Mouse (Mus musculus): ENCODE measurements around the gene Ubl7.

Ubl7 gene

DNA sequence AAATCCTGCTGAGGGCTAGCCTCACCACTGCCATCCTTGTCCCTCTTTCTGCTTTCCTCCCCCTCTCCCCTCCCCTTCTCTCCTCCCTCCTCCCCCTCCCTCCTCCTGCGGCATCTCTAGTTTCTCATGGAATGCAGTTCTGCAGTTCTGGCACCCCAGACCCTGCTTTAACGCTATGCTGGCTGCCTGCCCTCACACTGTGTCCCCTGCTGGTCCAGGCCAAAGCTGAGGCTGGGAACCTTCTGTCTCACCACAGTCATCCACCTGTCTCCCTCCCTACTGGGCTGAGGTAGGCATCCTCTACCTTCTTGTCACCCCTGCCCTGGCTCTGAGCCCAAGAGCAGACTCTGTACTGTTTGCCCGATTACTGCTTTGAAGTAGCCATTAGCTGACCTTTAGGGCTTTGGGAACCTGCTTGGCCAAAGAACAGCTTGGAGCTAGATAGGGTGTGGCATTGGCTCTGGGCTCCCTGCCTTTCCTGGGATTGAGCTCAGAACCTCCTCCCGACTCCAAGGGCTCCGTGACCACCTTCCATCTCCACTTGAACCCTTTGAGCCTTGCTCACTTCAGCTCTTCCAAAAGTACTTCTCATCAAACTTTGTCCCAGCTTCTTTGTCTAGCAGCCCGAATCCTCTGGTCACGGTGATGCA lies 36.7 kb downstream of the Ubl7 start:
- in situ Hi-C loops (cut with MboI, MseI): no loop called here

DNA sequence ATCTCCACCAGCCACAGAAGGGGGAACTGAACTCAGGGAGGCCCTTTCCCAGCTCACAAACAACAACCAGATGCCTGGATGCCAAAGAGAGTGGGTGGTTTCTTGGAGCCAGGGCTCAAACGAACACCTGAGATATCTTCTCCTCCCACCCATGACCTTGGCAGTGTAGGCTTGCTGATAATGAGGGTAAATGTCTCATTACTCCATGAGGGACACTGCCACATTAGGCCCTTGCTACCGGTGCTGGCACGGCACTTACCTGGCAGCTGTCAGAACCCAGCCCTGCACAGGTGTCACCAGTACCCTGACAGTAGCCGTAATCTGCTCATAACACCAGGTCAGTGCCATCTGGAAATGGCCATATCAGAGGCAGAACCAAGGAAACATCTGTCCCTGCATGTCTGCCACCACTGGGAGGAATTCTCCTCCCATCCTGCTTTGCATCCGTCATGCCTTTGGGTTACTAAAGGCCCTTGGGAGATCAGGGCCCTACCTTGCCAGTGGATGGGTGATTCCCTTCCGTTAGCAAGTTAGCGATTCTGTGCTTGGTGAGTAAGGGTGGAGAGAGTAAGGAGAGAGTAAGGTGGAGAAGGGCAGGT lies 37.7 kb downstream of the Ubl7 start:
- in situ Hi-C loops (cut with MboI, MseI): no loop called here

DNA sequence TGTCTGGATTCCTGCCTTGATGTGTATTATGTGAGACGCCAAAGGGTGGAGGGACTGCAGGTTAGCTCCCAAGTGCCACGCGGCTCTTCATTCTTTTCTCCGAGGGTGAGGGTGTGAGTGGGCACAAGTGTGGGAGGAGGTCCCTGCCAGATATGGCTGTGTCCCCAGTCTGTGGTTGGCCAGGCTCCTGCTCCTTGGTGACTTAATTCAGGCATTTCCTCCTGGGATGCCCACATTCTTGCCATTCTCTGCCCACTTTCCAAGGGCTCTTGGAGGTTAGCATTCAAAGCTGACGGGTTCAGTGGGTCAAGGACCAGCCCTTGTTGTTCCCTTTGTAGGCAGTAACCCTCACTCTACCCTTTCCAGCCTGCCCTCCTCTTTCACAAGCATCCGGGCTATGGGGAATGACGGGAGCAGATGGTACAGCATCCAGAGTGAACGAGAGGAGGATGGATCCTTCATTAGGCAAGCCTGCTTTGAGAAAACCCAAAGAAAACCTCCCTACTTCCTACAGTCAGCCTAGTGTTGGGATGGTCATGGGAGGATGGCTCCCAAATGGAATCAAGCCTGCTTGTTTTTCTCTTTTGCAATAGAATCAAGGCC lies 38.4 kb downstream of the Ubl7 start:
- in situ Hi-C loops (cut with MboI, MseI): no loop called here

DNA sequence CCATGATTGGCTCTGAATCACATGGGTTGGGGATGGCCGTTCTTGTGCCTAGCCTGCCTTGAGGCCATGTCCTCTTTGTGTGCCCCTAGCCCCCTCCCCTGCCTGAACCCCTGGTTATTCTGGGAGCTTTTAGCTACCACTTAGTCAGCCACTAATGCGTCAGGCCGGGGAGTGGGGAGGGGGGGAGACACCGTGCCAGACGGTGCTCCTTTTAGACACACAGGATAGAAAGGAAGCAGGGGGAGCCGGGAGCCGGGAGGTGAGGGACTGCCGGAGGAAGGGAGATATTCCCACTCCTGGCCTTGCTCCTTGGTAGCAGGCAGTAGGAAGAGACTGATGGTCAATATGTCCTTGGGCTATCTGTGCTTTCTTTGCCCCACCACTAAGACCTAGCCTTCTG lies 39.1 kb downstream of the Ubl7 start:
- in situ Hi-C loops (cut with MboI, MseI): no loop called here

DNA sequence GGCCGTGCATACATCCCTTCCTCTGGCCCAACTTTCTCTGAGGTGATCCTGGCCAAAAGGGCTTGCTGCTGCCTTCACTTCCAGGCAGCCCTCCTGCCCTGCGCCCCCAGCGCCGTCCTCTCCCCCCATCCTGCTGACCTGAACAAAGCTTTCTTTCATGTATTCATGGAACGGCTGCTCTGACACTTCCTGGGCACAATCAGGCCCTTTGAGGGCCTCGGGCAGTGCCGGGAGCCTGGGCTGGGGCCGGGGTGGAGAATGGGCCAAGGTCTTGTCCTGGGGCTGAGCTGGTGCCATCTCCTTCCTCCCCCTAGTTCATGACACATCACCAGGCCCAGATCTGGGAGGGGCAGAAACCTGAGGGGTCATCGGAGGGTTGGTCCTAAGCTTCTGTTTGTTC lies 39.7 kb downstream of the Ubl7 start:
- in situ Hi-C loops (cut with MboI, MseI): no loop called here

DNA sequence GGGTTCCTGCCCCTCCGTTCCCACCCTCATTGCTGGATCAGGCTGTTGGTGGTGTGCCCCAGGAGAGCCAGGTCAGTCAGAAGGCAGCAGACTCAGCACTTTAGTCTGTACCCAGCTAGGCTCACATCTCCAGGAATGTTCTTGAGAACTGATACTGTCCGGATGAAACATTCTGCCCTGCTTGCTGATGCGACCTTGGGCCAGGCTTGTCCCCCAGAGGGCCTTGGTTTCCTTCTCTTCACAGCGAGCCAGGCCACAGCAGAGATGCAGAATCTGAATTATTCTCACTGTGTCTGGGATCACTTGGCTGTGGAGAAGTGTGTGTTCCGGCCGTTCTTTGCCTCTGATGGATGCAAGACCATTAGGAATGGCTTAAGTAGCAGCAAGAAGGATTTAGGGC lies 41.2 kb downstream of the Ubl7 start:
- in situ Hi-C loops (cut with MboI, MseI): no loop called here

DNA sequence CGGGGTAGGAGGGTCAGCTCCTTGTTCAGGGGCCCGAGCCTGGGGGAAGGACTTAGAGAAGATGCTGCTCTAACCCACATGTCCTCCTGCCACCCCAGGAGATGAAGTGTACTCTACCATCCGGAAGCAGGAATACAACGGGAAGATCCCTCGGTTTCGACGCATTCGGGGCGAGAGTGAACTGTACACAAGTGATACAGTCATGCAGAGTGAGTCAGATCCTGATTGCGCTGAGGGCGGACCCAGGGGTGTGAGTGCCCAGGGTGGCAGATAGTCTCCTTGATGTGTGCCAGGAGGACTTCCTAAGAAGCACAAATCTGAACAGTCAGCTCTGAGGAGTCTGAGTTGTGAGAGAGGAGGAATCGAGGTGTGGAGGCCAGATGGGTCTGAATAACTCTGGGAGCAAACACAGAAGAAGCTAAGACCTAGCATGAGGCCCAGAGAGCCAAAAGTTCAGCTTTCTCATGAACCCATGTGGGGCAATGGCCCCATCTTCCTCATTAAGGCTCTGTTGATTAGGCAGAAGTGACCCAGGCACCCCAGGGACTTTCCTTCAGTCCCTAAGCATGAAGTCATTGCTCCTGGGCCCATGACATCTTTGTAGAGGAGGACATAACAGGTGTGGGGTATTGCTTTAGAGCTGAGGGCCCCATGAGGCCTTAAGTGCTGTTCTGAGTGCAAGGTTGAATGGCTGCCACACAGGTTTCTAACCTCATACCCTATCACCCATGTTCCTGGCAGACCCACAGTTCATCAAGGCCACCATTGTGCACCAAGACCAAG lies 44.4 kb downstream of the Ubl7 start:
- in situ Hi-C loops (cut with MboI, MseI): no loop called here

DNA sequence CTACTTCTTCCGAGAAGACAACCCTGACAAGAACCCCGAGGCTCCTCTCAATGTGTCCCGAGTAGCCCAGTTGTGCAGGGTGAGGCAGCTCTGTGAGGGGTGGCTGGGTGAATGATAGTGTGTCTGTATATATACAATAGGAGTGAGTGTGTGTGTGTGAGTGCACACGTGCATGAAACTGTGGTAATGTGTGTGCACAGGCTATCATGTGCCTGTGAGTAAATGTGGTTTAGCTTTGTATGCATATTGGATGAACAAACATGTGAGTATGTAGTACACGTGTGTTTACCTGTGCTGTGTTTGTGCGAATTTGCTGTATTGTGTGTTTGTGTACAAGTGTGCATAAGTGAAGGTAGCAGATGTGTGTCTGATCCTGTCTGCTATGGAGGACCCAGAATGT lies 45.0 kb downstream of the Ubl7 start:
- in situ Hi-C loops (cut with MboI, MseI): no loop called here

DNA sequence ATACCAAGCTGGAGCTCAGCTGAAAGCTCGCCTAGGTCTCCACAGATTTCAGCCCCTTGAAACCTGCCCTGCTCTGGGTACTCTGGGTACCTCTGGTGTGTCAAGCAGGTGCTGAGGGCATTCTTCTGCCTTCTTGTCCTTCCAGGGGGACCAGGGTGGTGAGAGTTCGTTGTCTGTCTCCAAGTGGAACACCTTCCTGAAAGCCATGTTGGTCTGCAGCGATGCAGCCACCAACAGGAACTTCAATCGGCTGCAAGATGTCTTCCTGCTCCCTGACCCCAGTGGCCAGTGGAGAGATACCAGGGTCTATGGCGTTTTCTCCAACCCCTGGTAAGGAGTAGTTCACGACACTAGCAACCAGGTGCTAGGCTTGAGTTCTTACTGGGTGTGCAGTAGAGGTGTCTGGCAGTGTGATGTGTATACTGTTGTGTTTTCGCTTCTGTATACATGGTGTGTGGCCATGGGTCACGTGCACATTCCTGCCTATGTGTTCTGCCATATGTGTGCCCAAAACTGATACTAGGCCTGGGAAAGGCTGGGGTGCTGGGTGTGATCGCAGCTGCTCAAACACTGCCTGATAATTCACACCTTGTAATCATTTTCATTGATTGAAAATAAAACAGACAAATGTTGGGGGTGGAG lies 45.5 kb downstream of the Ubl7 start:
- in situ Hi-C loops (cut with MboI, MseI): no loop called here

DNA sequence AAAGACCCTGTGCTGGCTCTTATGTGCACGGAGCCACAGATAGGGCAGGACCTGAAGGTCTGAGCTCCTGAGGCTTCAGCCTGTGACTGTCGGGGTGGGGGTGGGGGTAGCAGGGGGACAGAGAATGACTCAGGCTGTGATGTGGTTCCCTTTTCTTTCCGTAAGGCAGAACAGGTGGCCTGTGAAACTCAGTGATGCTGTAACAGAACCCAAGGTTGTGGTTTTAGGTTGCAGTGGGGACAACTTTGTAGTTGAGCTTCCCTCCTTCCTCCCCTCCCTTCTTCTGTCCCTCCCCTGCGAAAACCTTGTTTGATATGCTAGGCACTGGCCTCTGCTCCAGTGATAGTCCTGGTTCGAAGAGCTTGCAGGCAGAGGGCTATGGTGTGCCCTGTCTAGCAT lies 46.1 kb downstream of the Ubl7 start:
- in situ Hi-C loops (cut with MboI, MseI): no loop called here

DNA sequence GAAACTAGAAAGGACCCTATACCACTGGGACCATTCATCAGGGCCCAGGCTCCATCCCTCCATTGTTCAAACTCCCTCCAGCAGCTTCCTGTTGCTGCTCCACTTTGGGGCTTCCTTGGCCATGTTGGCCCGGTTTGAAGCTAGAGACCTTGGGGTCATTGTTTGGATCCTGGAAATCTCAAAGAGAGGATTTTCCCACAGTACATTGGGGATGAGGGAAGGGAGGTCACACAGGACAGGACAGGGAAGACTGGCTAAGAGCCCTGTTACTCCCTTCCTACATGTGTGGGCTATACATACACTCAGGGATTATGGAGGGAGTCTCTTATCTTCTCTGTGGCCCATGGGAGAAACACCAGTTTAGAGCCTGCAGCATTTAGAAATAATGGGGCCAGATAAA lies 47.8 kb downstream of the Ubl7 start:
- in situ Hi-C loops (cut with MboI, MseI): no loop called here

DNA sequence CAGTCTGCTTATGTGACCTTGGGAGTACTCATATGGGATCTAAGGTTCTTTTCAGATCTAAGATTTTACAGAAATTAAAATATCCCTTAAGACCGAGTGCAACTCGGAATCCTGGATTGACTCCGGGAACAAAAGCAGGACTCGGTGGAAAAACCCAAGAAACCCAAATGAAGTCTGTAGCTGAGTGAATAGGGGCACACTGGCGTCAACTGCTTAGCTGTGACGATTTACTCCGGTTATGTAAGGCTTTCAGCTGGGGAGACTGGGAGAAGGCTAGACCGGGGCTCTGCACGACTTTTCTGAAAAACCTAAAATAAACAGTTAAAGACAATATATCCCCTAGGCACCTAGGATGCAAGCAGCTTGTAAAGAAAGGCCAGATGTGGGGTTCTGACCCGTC lies 48.6 kb downstream of the Ubl7 start:
- in situ Hi-C loops (cut with MboI, MseI): no loop called here

DNA sequence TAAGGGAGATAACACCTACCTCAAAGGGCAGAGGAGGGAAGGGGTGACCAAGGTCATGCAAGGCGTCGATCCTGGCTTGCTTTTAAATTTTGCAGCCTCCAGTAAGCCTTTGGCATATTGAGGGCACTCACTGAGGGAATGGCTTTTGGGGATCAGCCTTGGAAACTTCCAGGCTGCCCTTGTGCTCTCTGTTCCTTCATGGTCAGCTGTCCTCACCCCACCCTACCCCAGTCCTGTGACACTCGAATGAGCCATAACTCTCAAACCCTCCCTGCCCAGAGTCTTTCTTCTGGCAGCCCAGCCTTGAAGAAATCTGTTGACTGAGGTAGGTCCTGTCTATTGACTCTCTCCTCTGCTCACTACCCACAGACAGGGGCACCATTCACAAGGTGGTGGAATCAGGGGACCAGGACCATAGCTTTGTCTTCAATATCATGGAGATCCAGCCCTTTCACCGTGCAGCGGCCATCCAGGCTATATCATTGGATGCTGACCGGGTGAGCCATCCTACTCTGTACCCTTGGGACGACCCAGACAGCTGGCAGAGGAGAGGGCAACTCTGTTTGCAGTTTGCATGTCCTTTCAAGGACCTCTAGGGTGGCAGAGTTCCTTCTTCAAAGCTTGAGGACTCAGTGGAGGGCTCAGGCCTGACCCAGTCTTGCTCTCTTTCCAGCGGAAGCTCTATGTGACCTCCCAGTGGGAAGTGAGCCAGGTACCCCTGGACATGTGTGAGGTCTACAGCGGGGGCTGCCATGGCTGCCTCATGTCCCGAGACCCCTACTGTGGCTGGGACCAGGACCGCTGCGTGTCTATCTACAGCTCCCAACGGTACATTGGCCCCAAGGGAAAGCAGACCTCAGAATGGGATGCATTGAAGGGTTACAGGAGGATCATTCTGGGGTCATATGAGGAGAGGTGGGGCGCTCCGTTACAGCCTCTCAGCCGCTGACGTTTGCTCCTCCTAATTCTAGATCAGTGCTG lies 49.4 kb downstream of the Ubl7 start:
- in situ Hi-C loops (cut with MboI, MseI): no loop called here

DNA sequence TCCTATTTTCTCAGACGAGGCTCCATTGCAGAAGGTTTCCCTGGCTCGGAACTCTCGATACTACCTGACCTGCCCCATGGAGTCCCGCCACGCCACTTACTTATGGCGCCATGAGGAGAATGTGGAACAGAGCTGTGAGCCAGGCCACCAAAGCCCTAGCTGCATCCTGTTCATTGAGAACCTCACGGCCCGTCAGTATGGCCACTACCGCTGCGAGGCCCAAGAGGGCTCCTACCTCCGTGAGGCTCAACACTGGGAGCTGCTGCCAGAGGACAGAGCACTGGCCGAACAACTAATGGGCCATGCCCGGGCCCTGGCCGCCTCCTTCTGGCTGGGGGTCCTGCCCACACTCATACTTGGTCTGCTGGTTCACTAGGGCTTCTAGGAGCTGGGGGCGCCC lies 50.4 kb downstream of the Ubl7 start:
- in situ Hi-C loops (cut with MboI, MseI): no loop called here

DNA sequence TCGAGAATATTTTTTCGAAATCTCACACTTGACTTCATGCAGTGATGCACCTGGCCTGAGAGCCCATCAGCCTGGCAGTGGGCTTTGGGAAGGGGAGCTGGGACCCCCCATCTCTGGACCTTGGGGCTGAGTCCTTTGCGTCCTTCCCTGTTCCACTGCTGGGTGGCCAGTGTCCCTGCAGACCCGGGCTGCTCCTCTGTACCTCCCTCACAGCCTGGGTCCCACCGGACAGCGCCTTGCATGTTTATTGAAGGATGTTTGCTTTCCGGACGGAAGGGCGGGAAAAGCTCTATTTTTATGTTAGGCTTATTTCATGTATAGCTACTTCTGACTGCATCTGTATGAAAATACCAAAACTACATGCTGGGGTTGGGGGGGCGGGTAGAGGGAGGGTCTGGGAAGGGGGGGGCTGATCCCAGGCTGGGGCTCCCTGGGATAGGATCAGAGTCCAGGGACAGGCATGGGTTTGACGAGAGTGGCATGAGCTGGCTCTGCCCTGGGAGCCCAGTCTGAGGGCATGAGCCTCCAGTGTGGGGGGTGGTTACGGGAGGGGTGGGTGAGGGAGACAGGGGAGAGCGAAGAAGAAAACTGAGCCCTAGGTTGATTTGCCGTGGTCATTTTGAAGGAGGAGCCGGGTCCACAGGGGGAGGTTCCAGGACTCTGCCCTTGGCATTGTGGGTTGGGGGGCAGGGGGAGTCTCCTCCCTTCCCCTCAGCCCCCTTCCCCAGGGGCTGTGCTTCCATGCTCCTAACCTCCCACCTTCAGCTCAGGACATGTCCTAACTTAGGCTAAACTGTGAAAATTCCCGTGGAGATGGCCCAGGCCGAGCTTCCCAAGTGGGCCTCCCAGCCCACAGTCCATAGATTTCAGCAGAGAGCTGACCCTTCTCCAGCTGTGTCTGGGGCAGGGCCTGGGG lies 51.3 kb downstream of the Ubl7 start:
- in situ Hi-C loops (cut with MboI, MseI): no loop called here

DNA sequence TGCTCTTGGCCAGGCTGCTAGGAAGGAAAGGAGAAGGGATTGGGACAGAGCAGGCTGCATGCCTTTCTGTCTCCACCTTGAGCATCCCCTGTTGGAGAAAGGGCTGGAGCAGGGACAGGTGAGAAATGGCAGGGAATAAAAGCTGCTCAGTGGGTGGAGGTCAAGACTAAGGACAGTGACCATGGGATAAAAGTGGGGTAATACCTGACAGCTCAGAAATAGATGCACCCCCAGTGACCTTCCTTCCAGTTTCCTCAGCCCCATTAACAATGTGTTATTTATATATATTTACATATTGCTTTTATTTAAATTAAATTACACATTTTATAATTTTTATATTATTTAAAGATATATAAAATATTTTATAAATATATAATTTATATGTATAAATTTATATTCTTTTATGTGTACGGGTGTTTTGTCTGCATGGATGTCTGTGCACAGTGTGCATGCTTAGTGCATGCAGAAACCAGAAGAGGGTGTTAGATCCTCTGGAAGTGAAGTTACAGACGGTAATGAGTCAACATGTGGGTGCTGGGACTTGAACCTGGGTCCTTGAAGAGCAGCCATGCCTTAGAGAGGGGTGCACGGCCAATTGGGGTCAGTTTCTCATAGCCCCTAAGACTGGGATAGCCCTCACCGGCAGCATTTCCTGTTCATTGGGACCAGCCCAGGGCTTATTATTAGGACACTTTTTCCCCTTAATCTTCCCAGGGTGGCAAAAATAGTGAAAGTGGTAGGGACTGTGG lies 52.6 kb downstream of the Ubl7 start:
- in situ Hi-C loops (cut with MboI, MseI): no loop called here

DNA sequence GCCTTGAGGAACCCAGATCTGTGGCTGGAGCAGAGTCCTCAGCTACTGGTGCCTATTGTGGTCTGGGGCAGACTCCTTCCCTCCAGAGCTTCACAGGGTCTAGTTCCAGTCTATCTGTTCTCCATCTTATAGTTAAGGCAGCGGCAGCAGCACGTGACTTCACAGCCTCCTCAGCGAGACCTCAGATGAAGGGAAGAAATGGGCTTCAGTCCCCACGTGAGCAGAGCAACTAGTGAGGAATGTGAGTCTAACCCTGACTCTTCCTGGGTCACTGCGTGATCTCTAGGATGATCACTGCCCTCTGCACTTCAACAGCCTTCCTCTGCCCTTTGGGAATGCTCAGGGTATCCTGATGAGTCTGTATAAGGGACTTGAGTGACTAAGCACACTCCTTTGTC lies 53.2 kb downstream of the Ubl7 start:
- in situ Hi-C loops (cut with MboI, MseI): no loop called here

DNA sequence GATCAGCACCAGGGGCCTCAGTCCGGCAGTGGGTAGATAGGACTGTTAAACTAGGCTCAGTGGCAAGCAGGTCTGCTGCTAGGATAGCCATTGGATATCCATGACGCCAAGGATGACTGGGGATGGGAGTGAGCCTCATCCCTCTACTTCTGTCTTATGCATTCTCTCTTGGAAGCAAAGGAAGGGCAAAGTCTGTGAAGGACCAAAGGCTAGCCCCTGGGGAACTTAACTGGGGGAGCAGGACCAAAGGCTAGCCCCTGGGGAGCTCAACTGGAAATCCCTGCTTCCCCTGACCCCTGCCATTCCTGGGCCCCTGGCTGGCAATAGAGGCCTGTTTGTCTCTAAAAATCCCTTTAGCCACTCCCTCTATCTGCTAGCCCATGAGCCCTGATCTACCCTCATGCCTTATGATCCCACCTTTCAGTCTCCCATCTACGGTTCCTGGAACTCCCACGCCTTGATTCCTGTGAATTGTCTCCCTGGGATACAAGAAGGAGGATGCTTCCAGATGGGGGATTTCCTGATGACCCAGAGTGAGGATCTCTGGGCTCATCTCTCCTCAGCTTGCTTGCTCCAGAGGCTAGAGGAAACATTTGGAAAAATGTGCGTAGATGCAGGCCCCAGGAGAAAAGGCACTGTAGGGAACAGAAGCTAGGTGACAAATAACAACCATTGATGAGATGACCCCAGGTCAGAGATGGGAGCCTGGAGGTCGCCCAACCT lies 53.9 kb downstream of the Ubl7 start:
- in situ Hi-C loops (cut with MboI, MseI): no loop called here
